Mouse (Mus musculus) stomach, embryonic 14.5 days (tissue): ENCODE data around the gene Tbc1d7. TPM values are rescaled to one million over a fixed set of nuclear protein-coding genes. Genes with fewer than 3 reads are reported as not detected.

Source experiments
- ATAC-seq: fragments of 200-750 bp; cut with Nextera tagmentation; 2 replicates; pipeline ENCODE4 v1.8.0; 2017; ENCODE audit warnings: low read depth, moderate TSS enrichment; ENCODE audit not compliant: insufficient number of reproducible peaks, insufficient read depth, low FRiP score
- H3K27ac ChIP-seq: fragments of 300-500 bp; sonication (generic); 2 replicates; pipeline ENCODE4 v1.5.1; 2014; ENCODE audit warnings: mild to moderate bottlenecking, low read length, moderate library complexity, mixed read lengths
- H3K27me3 ChIP-seq: fragments of 300-500 bp; sonication (generic); 2 replicates; pipeline ENCODE4 v1.6.1; 2014; ENCODE audit warnings: low read length, control low read depth, mixed read lengths; ENCODE audit not compliant: control insufficient read depth, insufficient read depth
- H3K36me3 ChIP-seq: fragments of 300-500 bp; sonication (generic); 2 replicates; pipeline ENCODE4 v1.6.1; 2014; ENCODE audit warnings: mild to moderate bottlenecking, control low read depth, low read length, moderate library complexity, mixed read lengths; ENCODE audit not compliant: control insufficient read depth, insufficient read depth
- H3K4me1 ChIP-seq: fragments of 300-500 bp; sonication (generic); 2 replicates; pipeline ENCODE4 v1.6.1; 2014; ENCODE audit warnings: low read length, control low read depth, mixed read lengths; ENCODE audit not compliant: control insufficient read depth, insufficient read depth
- H3K4me2 ChIP-seq: fragments of 300-500 bp; sonication (generic); replicated peaks from 2 replicates; pipeline ENCODE4 v1.6.1; 2014; ENCODE audit warnings: low read depth, low read length, control low read depth
- H3K4me3 ChIP-seq: fragments of 300-500 bp; sonication (generic); 2 replicates; pipeline ENCODE4 v1.5.1; 2014; ENCODE audit warnings: low read depth, low read length, control low read depth
- H3K9ac ChIP-seq: fragments of 300-500 bp; sonication (generic); replicated peaks from 2 replicates; pipeline ENCODE4 v1.6.1; 2014; ENCODE audit warnings: low read depth, mild to moderate bottlenecking, control low read depth, low read length, moderate library complexity, mixed read lengths
- H3K9me3 ChIP-seq: fragments of 300-500 bp; sonication (generic); 2 replicates; pipeline ENCODE4 v1.6.1; 2016; ENCODE audit warnings: low read depth, low read length, control low read depth; ENCODE audit not compliant: control insufficient read depth
- WGBS: fragments of 180-500 bp; shearing (Covaris S2); extraction: QIAGEN DNeasy Blood & Tissue Kit; methylation state at CpG from one replicate; pipeline ENCODE4 v1.1.7; 2014; 5-methylcytosine and 5-hydroxymethylcytosine counted together
- polyA plus RNA-seq: library from polyadenylated mRNA; unstranded; fragments of >200 nt; fragmentation: Nextera tagmentation; extraction: Ambion mirVana; gene quantifications from 2 replicates; pipeline ENCODE4 v1.2.1, GENCODE M21; 2014

Gene Tbc1d7
- polyA plus RNA-seq, 1 experiment from 2014 or later: 51.6 TPM

- H3K27me3 ChIP-seq: no peaks in the 10 kb centered on the region
- H3K9ac ChIP-seq: no peak overlapping the region
- H3K4me3 ChIP-seq: no peak overlapping the region
- H3K36me3 ChIP-seq: no peaks in the 10 kb centered on the region
- no peaks in the 10 kb centered on the region for H3K9me3 ChIP-seq
- no peak for ATAC-seq
- no peak overlapping the region for H3K27ac ChIP-seq
- WGBS: 11% methylated on average over 2 of the region's 2 CpGs
- H3K4me2 ChIP-seq: peak overlapping the region; percentile 31; the same call in 1 of the 2 replicates
- peaks cover 22% of the 10 kb centered on the region; the same call in 1 of the 2 replicates for H3K4me1 ChIP-seq
Measured at GRCm38 (mm10) chr13:43191290-43191689, 20.0 kb upstream of the Tbc1d7 start.

GRCm38 (mm10) chr13:43187736-43188135, 16.4 kb upstream of the Tbc1d7 start:
- H3K4me3 ChIP-seq: no peak overlapping the region
- H3K9ac ChIP-seq: no peak overlapping the region
- no peaks in the 10 kb centered on the region for H3K9me3 ChIP-seq
- H3K36me3 ChIP-seq: no peaks in the 10 kb centered on the region
- no peak overlapping the region for H3K27ac ChIP-seq
- no peak overlapping the region for H3K4me2 ChIP-seq
- peaks cover 13% of the 10 kb centered on the region; the same call in 1 of the 2 replicates for H3K4me1 ChIP-seq
- H3K27me3 ChIP-seq: no peaks in the 10 kb centered on the region
- ATAC-seq: no peak
- 96% methylated on average over 4 of the region's 4 CpGs for WGBS

GRCm38 (mm10) chr13:43183248-43184055, 12.2 kb upstream of the Tbc1d7 start:
- WGBS: 41% methylated on average over 8 of the region's 8 CpGs
- Histone ChIP-seq H3K9ac (0 out of 2 replicates have a peak overlapping the region, but pooled peaks have one; percentile 4), H3K4me3 (peak overlapping the region; percentile 19)

DNA sequence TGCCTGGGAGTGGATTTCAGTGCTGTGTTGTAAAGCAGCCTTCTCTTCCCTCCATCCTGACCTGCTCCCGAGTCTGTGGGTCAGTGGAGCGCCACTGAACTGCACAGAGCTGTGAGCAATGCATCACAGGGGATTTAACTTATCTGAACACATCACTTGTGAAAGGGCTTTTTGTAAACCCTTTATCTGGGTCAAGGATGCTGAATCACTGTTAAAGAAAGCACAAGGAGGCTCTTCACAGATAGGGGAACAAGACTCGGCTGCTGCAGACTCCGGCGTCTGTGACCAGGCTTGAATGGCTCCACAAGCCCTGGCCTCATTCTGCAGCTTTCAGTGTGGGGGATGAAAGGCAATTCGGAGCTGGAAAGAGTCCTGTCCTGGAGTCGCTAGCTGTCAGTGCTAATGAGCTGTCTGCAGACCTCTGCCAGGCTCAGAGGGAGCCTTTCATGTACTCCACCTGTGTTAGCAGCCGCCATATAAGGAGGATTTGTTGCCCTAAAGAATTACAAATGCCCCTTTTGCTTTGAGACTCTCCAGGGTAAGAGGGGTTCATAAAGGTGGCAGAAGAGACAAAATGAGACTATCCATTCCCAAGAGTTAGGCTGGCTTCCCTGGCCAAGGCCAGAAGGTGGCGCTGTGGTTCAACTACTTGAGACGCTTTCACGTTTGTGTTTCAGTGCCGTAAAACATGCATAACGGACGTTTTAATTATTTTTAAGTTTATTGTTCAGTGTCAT, 11.3 kb upstream of the Tbc1d7 start:
- 10% methylated on average over 14 of the region's 14 CpGs for WGBS
- Histone ChIP-seq H3K4me1 (no peaks in the 10 kb centered on the region), H3K27me3 (no peaks in the 10 kb centered on the region), H3K9ac (0 out of 2 replicates have a peak overlapping the region, but pooled peaks have one; percentile 4), H3K4me2 (peak overlapping the region; percentile 40), H3K9me3 (no peaks in the 10 kb centered on the region), H3K27ac (no peak overlapping the region), H3K4me3 (peak overlapping the region; percentile 19), H3K36me3 (no peaks in the 10 kb centered on the region)
- no peak; the same call in 1 of the 2 replicates for ATAC-seq

More at GRCm38 (mm10) chr13:43183248-43184055, 12.2 kb upstream of the Tbc1d7 start:
- Histone ChIP-seq H3K4me1 (no peaks in the 10 kb centered on the region), H3K27me3 (no peaks in the 10 kb centered on the region), H3K27ac (no peak overlapping the region), H3K9me3 (no peaks in the 10 kb centered on the region), H3K36me3 (no peaks in the 10 kb centered on the region), H3K4me2 (peak overlapping the region; percentile 40)
- ATAC-seq: no peak

GRCm38 (mm10) chr13:43181104-43181503, 9.8 kb upstream of the Tbc1d7 start:
- Histone ChIP-seq H3K9me3 (no peaks in the 10 kb centered on the region), H3K27me3 (no peaks in the 10 kb centered on the region), H3K27ac (no peak overlapping the region), H3K9ac (no peak overlapping the region), H3K36me3 (no peaks in the 10 kb centered on the region), H3K4me3 (no peak overlapping the region), H3K4me1 (no peaks in the 10 kb centered on the region), H3K4me2 (no peak overlapping the region)
- WGBS: 57% methylated on average over 7 of the region's 7 CpGs
- no peak for ATAC-seq

DNA sequence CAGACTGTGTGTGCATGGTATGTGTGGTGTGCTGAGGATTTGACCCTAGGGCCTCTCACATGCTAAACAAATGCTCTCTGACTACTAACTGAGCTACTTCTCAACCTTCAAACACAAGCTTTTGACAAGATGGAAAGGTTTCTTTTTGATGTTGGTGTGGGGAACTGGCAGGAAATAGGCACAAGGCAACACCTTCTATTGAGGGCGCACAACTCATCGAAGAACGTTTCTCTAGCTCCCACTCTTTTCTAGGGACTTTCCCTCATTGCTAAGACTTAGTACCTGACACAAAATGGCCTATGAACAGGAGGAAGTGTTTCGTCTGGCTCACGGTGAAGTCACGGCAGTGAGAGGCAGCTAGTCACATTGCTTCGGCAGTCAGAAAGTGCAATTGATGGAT, 6.0 kb upstream of the Tbc1d7 start:
- ATAC-seq: no peak
- Histone ChIP-seq H3K36me3 (no peaks in the 10 kb centered on the region), H3K4me3 (no peak overlapping the region), H3K27ac (no peak overlapping the region), H3K4me1 (no peaks in the 10 kb centered on the region), H3K4me2 (no peak overlapping the region), H3K9me3 (no peaks in the 10 kb centered on the region), H3K27me3 (no peaks in the 10 kb centered on the region), H3K9ac (no peak overlapping the region)
- 87% methylated on average over 7 of the region's 7 CpGs for WGBS

DNA sequence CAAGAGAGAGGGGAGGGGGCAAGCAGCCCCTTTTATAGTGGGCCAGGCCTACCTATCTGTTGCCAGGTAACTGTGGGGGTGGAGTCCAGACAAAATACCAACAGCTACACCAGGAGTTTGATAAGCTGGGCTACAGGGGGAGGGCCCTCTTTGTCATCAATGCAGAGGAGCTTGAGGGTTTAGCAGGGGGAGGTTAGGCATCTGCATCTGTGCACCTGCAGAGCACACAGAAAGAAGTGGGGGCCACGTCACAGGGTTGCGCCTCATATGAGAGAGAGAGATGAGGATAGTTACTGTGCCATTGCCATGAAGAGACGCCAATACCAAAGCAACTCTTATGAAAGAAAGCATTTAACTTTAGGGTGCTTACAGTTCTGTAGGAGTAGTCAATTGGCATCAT, 5.4 kb upstream of the Tbc1d7 start:
- Histone ChIP-seq H3K9me3 (no peaks in the 10 kb centered on the region), H3K4me1 (0 out of 2 replicates have a peak, but pooled peaks cover 5% of the 10 kb centered on the region), H3K36me3 (no peaks in the 10 kb centered on the region), H3K9ac (no peak overlapping the region), H3K4me2 (no peak overlapping the region), H3K27me3 (no peaks in the 10 kb centered on the region), H3K27ac (no peak overlapping the region), H3K4me3 (no peak overlapping the region)
- no peak for ATAC-seq
- WGBS: 90% methylated on average over 3 of the region's 3 CpGs

DNA sequence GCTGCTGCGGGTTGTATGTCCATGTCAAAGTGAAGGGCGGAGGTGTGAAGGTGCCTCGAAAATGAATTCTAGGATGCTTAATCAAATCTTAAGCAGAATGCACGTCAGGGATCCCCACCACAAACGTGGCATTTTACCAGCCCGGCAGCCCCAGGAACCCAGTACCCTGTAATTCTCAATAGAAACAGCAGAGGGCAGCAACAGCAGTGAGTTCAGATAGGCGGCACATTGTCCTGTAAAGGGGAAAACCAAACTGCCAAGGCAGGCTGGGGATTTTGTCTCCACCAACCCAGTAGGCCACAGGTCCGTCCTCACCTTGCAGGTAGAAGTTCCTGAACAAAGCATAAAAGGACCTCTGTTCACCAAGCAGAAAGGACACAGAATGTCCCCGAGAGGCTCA, 2.0 kb upstream of the Tbc1d7 start:
- Histone ChIP-seq H3K4me2 (no peak overlapping the region), H3K9ac (no peak overlapping the region), H3K4me1 (0 out of 2 replicates have a peak, but pooled peaks cover 5% of the 10 kb centered on the region), H3K27ac (no peak overlapping the region), H3K27me3 (no peaks in the 10 kb centered on the region), H3K36me3 (peaks cover 2% of the 10 kb centered on the region; the same call in 1 of the 2 replicates), H3K4me3 (no peak overlapping the region), H3K9me3 (no peaks in the 10 kb centered on the region)
- no peak for ATAC-seq
- 12% methylated on average over 9 of the region's 9 CpGs for WGBS
